Mouse (Mus musculus) embryonic fibroblast, embryonic 13.5 days (primary cell): Measurements from ENCODE around the gene Ndufs2. TPM values are rescaled to one million over a fixed set of nuclear protein-coding genes. Genes with fewer than 3 reads are reported as not detected.

ENCODE experiments used
- H3K27ac ChIP-seq: 2 replicates; pipeline ENCODE4 v1.5.1; 2012; ENCODE audit warnings: low read length, control low read depth, inconsistent platforms; ENCODE audit not compliant: insufficient read depth
- H3K4me1 ChIP-seq: 2 replicates; pipeline ENCODE4 v1.6.1; 2011; ENCODE audit warnings: low read length; ENCODE audit not compliant: control insufficient read depth, insufficient read depth
- H3K4me3 ChIP-seq: 2 replicates; pipeline ENCODE4 v1.5.1; 2011; ENCODE audit warnings: mild to moderate bottlenecking, control low read depth, low read length; ENCODE audit not compliant: insufficient read depth
- CTCF ChIP-seq: IDR thresholded peaks from 2 replicates; pipeline ENCODE4 v1.5.1; 2011; ENCODE audit warnings: mild to moderate bottlenecking, control low read depth, low read length, moderate library complexity, borderline replicate concordance; ENCODE audit not compliant: insufficient read depth
- POLR2A ChIP-seq: IDR thresholded peaks from 2 replicates; pipeline ENCODE4 v1.6.1; 2011; ENCODE audit warnings: low read depth, mild to moderate bottlenecking, control low read depth, low read length, moderate library complexity
- polyA plus RNA-seq: library from polyadenylated mRNA; stranded (reverse); fragments of >200 nt; gene quantifications from 2 replicates; pipeline ENCODE4 v1.2.4, GENCODE M21; 2011; ENCODE audit warnings: low read depth; ENCODE audit not compliant: missing spikeins, insufficient read length

The Ndufs2 gene
- polyA plus RNA-seq, 1 experiment = 226 TPM

DNA sequence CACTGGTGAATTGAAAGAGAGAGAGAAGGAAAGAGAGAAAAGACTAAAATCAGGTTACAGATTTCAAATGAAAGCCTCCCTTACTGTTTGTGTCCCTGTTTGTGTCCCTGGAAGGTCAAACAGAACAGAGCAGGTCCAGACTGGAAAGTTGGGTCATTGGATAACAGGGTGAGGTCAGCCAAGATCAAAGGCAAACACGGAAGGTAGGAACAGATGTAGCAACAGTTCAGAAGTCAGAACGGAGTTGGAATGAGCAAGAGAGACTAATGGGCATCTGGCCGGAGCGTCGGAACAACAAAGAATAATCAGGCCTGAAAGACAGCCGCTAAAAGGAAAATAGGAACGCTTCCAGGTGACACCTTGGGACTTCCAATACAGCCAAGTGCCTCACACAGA lies 46.9 kb downstream of the Ndufs2 start:
- H3K4me3 ChIP-seq = no peak overlapping the region
- H3K4me1 ChIP-seq = no peaks in the 10 kb centered on the region
- TF ChIP-seq CTCF (no peak), POLR2A (no peak)
- H3K27ac ChIP-seq = no peak overlapping the region

- no peak overlapping the region for H3K4me3 ChIP-seq
- no peak for TF ChIP-seq CTCF
- no peaks in the 10 kb centered on the region for H3K4me1 ChIP-seq
- no peak overlapping the region for H3K27ac ChIP-seq
Measured at GRCm38 (mm10) chr1:171203471-171204248, 47.5 kb downstream of the Ndufs2 start.

- H3K4me1 ChIP-seq = no peaks in the 10 kb centered on the region
- TF ChIP-seq CTCF (no peak), POLR2A (no peak)
- H3K4me3 ChIP-seq = no peak overlapping the region
- no peak overlapping the region for H3K27ac ChIP-seq
Measured at GRCm38 (mm10) chr1:171200769-171201168, 50.4 kb downstream of the Ndufs2 start.

GRCm38 (mm10) chr1:171199532-171199931 lies 51.7 kb downstream of the Ndufs2 start:
- no peak for TF ChIP-seq POLR2A
- TF ChIP-seq CTCF = no peak
- Histone ChIP-seq H3K4me3 (no peak overlapping the region), H3K4me1 (no peaks in the 10 kb centered on the region), H3K27ac (no peak overlapping the region)

DNA sequence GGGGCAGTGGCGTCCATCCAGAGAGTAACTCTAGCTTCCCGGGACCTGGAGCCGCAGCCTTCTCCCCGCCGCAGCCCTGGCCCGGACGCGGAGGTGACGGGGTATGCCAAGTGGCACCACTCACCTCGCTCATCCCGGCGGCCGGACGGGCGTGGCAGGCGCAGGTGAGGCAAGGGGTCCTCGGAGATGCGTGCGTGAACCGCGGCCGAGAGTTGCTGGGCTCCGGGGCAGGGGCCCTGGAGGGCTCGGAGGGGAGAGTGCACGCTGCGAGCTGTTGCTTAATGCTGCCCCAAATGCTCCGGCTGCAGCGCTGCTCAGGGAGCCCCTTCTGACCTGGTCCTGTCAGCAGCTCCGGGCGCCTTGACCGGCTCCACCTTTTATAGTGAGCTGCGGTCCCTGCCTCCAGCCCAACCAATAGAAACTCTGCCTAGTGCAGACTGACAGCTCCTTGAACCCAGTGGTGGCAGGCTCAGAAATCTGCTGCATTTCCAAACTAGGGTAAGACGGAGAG lies 55.2 kb downstream of the Ndufs2 start, which contains the start of gene Pcp4l1:
Gene Pcp4l1, minus strand, starts transcription at position 382 of the 511 bp plus-strand sequence.
- no peak within 1 kb of the TSS for H3K27ac ChIP-seq
- no peaks in the 10 kb centered on the region for H3K4me1 ChIP-seq
- TF ChIP-seq POLR2A = peak; percentile 45; the same call in 1 of the 2 replicates
- TF ChIP-seq CTCF = no peak
- peak within 1 kb of the TSS; percentile 37 for H3K4me3 ChIP-seq

- Histone ChIP-seq H3K4me3 (peak overlapping the region; percentile 37), H3K27ac (no peak overlapping the region), H3K4me1 (no peaks in the 10 kb centered on the region)
- TF ChIP-seq POLR2A (no peak), CTCF (no peak)
Measured at GRCm38 (mm10) chr1:171195046-171195822, 56.0 kb downstream of the Ndufs2 start.

GRCm38 (mm10) chr1:171193911-171194830 lies 57.0 kb downstream of the Ndufs2 start:
- TF ChIP-seq CTCF (no peak), POLR2A (no peak)
- no peak overlapping the region for H3K27ac ChIP-seq
- H3K4me1 ChIP-seq = 0 out of 2 replicates have a peak, but pooled peaks cover 5% of the 10 kb centered on the region
- no peak overlapping the region for H3K4me3 ChIP-seq

- Histone ChIP-seq H3K27ac (no peak overlapping the region), H3K4me1 (0 out of 2 replicates have a peak, but pooled peaks cover 5% of the 10 kb centered on the region), H3K4me3 (no peak overlapping the region)
- TF ChIP-seq POLR2A = no peak
- TF ChIP-seq CTCF = no peak
Measured at GRCm38 (mm10) chr1:171193093-171193840, 57.9 kb downstream of the Ndufs2 start.

- Histone ChIP-seq H3K27ac (no peak overlapping the region), H3K4me1 (0 out of 2 replicates have a peak, but pooled peaks cover 5% of the 10 kb centered on the region), H3K4me3 (no peak overlapping the region)
- no peak for TF ChIP-seq POLR2A
- TF ChIP-seq CTCF = no peak
Measured at GRCm38 (mm10) chr1:171192283-171192682, 58.9 kb downstream of the Ndufs2 start.
